Mouse (Mus musculus) regulatory T cell (primary cell): ENCODE measurements around the gene Olfr1212.

Experiments
- in situ Hi-C: fragments of 300-600 bp; cut with MboI, MseI; formaldehyde crosslinking; loops from one replicate; pipeline ENCODE4 v1.15.1; 2025; ENCODE audit warnings: high pct_unique_total_duplicates

Olfr1212 gene

GRCm38 (mm10) chr2:88953669-88954068 lies at the start of gene Olfr1212:
Olfr1212 (plus strand) TSS chr2:88953969.
- in situ Hi-C loops = no loop called here

DNA sequence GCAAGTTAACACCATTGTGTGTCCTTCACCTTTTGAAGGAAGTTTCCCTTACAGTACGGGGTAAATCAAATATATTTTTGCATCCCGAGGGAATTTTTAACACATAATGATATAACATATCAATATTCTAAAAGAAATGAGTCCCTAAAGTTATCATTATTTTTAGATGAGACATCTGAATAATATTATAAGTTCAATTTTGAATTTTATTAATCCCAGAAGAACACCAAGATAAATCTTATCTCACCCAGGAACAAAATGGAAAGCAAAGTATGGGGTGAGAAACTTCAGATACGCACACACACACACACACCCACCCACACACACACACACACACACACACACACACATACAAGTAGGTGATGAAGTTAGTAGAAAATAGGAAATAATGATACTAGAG lies 38.7 kb upstream of the Olfr1212 start, which contains the start of gene Olfr1209:
Gene Olfr1209 (minus strand): TSS at position 101 of the 400 bp plus-strand sequence.
- in situ Hi-C loops = no loop called here

GRCm38 (mm10) chr2:88938011-88938410 lies 15.8 kb upstream of the Olfr1212 start, which contains the start of gene Olfr1211:
Olfr1211 (minus strand) TSS chr2:88938111.
- in situ Hi-C loops = no loop called here

DNA sequence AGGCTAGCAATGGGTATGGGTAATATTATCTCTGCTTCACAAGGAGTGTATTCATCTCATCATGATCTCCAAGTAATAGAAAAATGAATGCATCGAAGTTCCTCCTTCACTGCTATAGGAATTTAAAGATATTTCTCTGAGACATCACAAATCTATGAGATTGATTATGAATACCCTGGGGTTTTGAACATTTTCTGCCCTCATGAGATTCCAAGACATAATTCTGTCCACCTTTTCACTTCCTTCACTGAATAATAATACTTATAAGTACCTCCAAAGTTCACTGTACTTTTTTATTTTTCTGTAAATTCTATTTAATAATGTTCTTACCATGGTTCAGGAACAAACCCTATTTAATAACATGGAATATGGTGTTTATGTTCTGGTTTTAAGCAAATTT lies 26.4 kb downstream of the Olfr1212 start, which contains the start of gene Gm13762:
Gene Gm13762 (minus strand): TSS at position 101 of the 400 bp plus-strand sequence.
- in situ Hi-C loops = no loop called here

GRCm38 (mm10) chr2:88992553-88992952 lies 38.8 kb downstream of the Olfr1212 start, which contains the start of gene Olfr1214:
Olfr1214 (minus strand) TSS chr2:88992653.
- in situ Hi-C loops = no loop called here

DNA sequence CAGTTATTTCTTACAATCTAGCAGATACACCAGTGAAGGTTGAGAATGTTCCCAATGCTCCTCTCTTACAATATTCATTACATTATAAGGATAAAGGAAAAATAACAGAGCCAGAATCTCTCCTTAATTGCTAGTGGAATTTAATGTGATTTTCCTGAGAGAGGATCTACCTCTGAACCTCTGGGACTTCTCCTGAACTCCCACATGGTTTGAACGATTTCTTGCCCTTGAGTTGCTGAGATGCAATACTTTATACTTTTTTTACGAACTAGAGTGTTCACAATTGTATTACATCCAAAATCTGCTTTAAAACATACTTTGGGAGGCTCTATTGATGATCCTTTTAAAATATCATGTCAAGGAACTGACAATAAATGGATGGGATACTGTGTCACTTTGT lies 53.1 kb downstream of the Olfr1212 start, which contains the start of gene Olfr1215:
Gene Olfr1215 (minus strand): TSS at position 101 of the 400 bp plus-strand sequence.
- in situ Hi-C loops = no loop called here
